Mouse (Mus musculus) neural tube, embryonic 14.5 days (tissue): ENCODE results near the gene Rere. TPM values are rescaled to one million over a fixed set of nuclear protein-coding genes. Genes with fewer than 3 reads are reported as not detected.
A peak's percentile ranks its signal among the peaks of the same experiment; 100 is the strongest.
"Not testable (repeated sequence)": the region's sequence is repeated elsewhere in the genome, so short reads cannot be mapped to it uniquely, and the experiment has no call there.

ENCODE experiments used
- ATAC-seq: fragments of 200-750 bp; cut with Nextera tagmentation; 2 replicates; pipeline ENCODE4 v1.8.0; 2017; ENCODE audit warnings: low read depth, mild to moderate bottlenecking, moderate TSS enrichment, moderate library complexity
- H3K27ac ChIP-seq: fragments of 300-500 bp; sonication (generic); 2 replicates; pipeline ENCODE4 v1.5.1; 2014; ENCODE audit warnings: low read depth, mild to moderate bottlenecking, control low read depth, low read length, moderate library complexity, mixed read lengths
- H3K27me3 ChIP-seq: fragments of 300-500 bp; sonication (generic); 2 replicates; pipeline ENCODE4 v1.6.1; 2014; ENCODE audit warnings: low read length; ENCODE audit not compliant: control insufficient read depth, insufficient read depth
- H3K36me3 ChIP-seq: fragments of 300-500 bp; sonication (generic); 2 replicates; pipeline ENCODE4 v1.6.1; 2014; ENCODE audit warnings: low read length, mixed read lengths; ENCODE audit not compliant: control insufficient read depth, insufficient read depth
- H3K4me1 ChIP-seq: fragments of 300-500 bp; sonication (generic); 2 replicates; pipeline ENCODE4 v1.6.1; 2014; ENCODE audit warnings: low read length; ENCODE audit not compliant: control insufficient read depth, insufficient read depth
- H3K4me2 ChIP-seq: fragments of 300-500 bp; sonication (generic); 2 replicates; pipeline ENCODE4 v1.6.1; 2014; ENCODE audit warnings: mild to moderate bottlenecking, low read depth, low read length, control low read depth
- H3K4me3 ChIP-seq: fragments of 300-500 bp; sonication (generic); 2 replicates; pipeline ENCODE4 v1.5.1; 2014; ENCODE audit warnings: low read depth, low read length, control low read depth, mixed read lengths
- H3K9ac ChIP-seq: fragments of 300-500 bp; sonication (generic); replicated peaks from 2 replicates; pipeline ENCODE4 v1.6.1; 2014; ENCODE audit warnings: low read depth, mild to moderate bottlenecking, control low read depth, low read length, mixed read lengths
- H3K9me3 ChIP-seq: fragments of 300-500 bp; sonication (generic); 2 replicates; pipeline ENCODE4 v1.6.1; 2016; ENCODE audit warnings: low read length; ENCODE audit not compliant: control insufficient read depth
- WGBS: fragments of 180-500 bp; shearing (Covaris S2); extraction: QIAGEN DNeasy Blood & Tissue Kit; methylation state at CpG from one replicate; pipeline ENCODE4 v1.1.7; 2014; 5-methylcytosine and 5-hydroxymethylcytosine counted together
- polyA plus RNA-seq: library from polyadenylated mRNA; unstranded; fragments of >200 nt; fragmentation: Nextera tagmentation; extraction: Ambion mirVana; gene quantifications from 2 replicates; pipeline ENCODE4 v1.2.1, GENCODE M21; 2014

The Rere gene
- polyA plus RNA-seq, 1 experiment from 2014 or later = 50.7 TPM

DNA sequence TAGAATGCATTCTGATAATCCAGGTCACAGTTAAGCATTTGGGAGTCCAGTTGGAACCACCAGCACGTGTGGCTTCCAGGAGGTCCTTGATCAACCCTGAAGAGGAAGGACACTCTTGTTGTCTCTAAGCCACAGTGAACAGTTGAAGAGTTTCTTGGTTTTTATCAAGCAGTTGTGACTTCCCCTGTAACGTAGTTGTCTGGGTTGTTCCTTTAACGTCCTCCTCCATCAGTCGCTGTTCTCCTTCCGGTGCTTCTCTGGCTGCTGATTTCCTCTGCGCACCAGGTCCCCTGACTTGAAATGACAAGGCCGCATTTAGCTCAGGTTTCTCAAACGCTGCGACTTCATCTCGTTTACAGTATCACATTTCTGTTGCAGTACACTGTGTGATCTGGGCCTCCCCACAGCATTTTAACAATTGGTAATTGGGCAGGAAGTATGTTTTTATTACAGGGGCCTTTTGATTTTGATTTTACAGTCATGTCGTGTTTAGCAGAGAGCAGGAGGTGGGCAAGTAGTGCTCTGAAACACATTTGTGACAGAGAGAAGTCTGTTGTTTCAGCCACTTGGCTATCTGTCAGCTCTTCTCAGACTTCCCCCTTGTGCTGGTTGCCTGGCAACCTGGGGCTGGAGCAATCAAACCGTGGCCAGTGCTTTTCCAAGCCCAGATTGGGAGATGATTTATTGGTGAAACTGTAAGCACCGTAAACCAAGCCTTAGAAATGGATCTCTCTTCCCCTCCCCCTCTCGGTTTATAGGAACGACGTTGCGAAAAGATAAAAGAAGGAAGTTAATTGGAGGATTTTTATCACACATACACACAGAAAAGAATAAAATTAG lies 275.2 kb downstream of the Rere start:
- Histone ChIP-seq H3K4me2 (peak overlapping the region; percentile 31), H3K9ac (no peak overlapping the region), H3K27ac (peak overlapping the region; percentile 86), H3K9me3 (no peaks in the 10 kb centered on the region), H3K4me1 (peaks cover 28% of the 10 kb centered on the region), H3K27me3 (no peaks in the 10 kb centered on the region), H3K4me3 (no peak overlapping the region), H3K36me3 (no peaks in the 10 kb centered on the region)
- ATAC-seq = peak; percentile 91
- 4% methylated on average over 17 of the region's 17 CpGs for WGBS

DNA sequence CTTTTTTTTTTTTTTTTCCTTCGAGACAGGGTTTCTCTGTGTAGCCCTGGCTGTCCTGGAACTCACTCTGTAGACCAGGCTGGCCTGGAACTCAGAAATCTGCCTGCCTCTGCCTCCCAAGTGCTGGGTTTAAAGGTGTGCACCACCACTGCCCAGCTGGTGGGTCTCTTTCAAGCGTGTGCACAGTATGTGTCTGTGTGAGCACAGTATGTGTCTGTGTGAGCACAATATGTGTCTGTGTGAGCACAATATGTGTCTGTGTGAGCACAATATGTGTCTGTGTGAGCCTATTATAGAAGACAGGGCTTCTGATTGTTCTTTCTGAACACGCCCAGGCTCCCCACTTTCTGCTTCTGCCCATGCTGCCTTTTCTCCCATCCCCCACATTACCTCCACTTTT lies 275.8 kb downstream of the Rere start:
- H3K4me1 ChIP-seq = peaks cover 28% of the 10 kb centered on the region
- ATAC-seq = peak; percentile 22; the same call in 1 of the 2 replicates
- not testable (repeated sequence) for H3K4me2 ChIP-seq

DNA sequence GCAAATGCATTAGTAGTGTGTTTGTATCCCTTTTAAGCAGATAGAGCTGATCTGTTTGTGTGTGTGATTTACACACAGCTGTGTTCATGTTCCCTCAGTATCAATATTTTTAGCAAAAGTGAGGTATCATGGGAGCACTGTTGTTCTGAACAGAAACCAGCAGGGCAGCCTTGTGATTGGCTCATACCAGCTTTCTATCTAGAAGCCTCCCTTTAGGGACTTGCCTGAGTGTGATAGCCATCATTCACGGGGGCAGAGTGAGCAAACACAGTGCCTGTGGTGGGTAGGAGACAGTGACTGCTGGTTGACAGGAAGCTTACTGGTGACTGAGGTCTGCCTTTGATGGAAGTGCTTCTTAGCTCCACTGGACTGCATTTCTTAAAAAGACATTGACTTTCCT lies 276.5 kb downstream of the Rere start:
- H3K4me1 ChIP-seq = peaks cover 32% of the 10 kb centered on the region
- H3K36me3 ChIP-seq = no peaks in the 10 kb centered on the region
- no peak overlapping the region for H3K4me3 ChIP-seq
- no peak overlapping the region for H3K9ac ChIP-seq
- no peak overlapping the region for H3K4me2 ChIP-seq
- ATAC-seq = no peak
- H3K27me3 ChIP-seq = no peaks in the 10 kb centered on the region
- no peaks in the 10 kb centered on the region for H3K9me3 ChIP-seq
- H3K27ac ChIP-seq = peak overlapping the region; percentile 86
- 23% methylated on average over 1 of the region's 1 CpGs for WGBS

More for the DNA sequence above, 275.8 kb downstream of the Rere start:
- H3K36me3 ChIP-seq, H3K9ac ChIP-seq, H3K27me3 ChIP-seq, H3K9me3 ChIP-seq, H3K4me3 ChIP-seq: not testable (repeated sequence)
- WGBS = 30% methylated on average over 3 of the region's 3 CpGs
- H3K27ac ChIP-seq = peak overlapping the region; percentile 86

DNA sequence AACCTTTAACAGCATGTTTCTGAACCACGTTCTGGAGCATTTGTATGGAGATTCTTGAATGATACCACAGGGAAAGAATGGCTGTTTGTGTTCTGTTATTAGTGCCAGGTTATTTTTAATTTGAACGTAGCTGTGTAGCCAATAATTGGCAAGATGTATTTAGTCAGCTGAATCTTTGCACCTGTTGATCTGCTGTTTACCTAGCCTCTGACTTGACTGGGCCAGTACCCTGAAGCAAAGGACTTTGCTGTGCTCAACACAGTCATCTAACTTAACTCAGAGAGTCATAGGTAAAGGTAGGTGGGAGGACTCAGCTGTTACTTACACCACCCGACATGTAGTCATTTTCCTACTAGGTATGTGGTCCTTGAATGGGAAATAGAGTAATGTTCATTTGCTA lies 278.1 kb downstream of the Rere start:
- H3K4me1 ChIP-seq = peaks cover 39% of the 10 kb centered on the region
- H3K9ac ChIP-seq = no peak overlapping the region
- no peak overlapping the region for H3K4me2 ChIP-seq
- H3K9me3 ChIP-seq = no peaks in the 10 kb centered on the region
- no peaks in the 10 kb centered on the region for H3K27me3 ChIP-seq
- H3K27ac ChIP-seq = no peak overlapping the region
- no peaks in the 10 kb centered on the region for H3K36me3 ChIP-seq
- no peak for ATAC-seq
- WGBS = 80% methylated on average over 3 of the region's 3 CpGs
- H3K4me3 ChIP-seq = no peak overlapping the region

DNA sequence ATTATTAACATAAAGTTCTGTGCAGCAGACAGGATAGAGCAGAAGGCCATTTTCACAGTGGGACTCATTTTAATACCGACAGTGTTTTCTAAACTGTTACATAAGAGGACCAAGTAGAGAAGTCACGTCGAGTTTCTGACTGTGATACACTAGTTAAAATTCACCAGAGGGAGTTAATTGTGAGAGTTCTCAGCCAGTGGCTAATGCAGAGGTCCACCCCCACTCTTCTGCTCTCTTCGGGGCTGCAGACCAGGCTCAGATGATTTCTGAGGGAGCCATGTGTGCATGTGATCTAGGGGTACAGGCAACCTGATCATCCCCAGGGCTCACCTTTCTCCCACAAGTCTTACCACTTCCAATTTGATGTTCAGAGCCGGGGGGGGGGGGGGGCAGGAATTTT lies 281.8 kb downstream of the Rere start:
- Histone ChIP-seq H3K9me3 (no peaks in the 10 kb centered on the region), H3K4me1 (peaks cover 18% of the 10 kb centered on the region; the same call in 1 of the 2 replicates), H3K9ac (no peak overlapping the region), H3K27ac (no peak overlapping the region), H3K36me3 (no peaks in the 10 kb centered on the region), H3K4me3 (no peak overlapping the region), H3K27me3 (no peaks in the 10 kb centered on the region), H3K4me2 (no peak overlapping the region)
- WGBS = 38% methylated on average over 5 of the region's 5 CpGs
- ATAC-seq = no peak

DNA sequence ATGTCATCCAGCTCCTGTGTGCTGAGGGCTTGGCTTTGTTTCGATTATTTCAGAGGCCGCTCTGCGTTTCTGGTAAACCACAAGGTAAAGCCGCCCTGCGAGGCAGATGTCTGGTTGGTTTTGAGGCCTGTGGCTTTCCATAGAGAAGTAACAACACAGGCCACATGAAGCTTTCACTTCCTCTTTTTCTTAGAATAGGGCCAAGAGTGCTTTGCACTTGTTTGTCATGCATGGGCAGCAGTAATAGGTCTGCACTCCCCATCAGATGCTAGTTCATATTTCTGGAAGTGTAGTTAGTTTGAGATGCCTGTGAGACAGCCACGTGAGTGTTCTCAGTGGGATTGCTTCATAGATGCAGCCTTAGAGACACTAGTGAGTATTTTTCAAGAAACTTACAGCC lies 284.7 kb downstream of the Rere start:
- Histone ChIP-seq H3K4me3 (no peak overlapping the region), H3K36me3 (no peaks in the 10 kb centered on the region), H3K27me3 (no peaks in the 10 kb centered on the region; the same call in 1 of the 2 replicates), H3K4me2 (no peak overlapping the region), H3K27ac (no peak overlapping the region), H3K9me3 (no peaks in the 10 kb centered on the region), H3K9ac (no peak overlapping the region), H3K4me1 (peaks cover 33% of the 10 kb centered on the region)
- WGBS = 86% methylated on average over 6 of the region's 6 CpGs
- ATAC-seq = no peak

DNA sequence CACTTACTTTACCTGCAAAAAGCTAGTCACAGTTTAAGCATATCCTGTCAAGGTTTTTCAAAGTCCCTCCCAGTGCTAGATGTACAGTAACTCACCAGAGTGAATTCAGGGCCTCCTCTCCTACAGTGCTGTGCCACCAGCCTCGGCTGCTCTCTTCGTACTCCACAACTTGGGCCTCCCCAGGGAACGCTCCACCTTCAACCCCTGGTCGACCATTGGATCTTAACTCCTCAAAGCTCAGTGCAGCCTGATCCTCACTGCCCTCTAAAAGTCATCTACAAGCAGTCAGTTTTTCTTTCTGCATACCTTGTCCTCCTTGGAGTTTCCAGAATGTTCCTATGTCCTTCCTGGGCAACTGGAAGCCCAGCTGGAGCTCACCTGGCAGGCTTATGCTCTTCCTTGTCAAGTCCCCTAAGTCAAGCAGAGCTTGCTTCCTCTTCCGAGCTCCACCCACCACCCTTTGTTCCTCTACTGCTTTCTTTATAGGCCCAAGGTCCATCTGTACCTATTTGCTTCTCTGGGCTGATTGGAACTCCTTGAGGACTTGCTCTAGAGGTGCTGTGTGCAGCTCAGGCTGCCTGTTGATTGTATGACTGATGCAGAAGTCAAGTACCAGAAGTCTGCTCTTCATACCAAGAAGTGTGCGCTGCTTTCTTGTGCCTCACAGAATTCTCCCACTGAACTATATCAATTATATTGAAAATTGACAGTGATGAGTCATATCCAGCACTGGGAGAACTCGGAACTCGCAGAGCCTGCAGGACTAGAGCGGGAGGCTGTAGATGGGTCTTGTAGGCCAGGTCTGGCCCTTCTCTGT lies 287.1 kb downstream of the Rere start:
- peaks cover 27% of the 10 kb centered on the region for H3K4me1 ChIP-seq
- H3K9ac ChIP-seq = peak overlapping the region; percentile 92
- 28% methylated on average over 9 of the region's 9 CpGs for WGBS
- H3K4me3 ChIP-seq = peak overlapping the region; percentile 85
- H3K27ac ChIP-seq = peak overlapping the region; percentile 95
- H3K27me3 ChIP-seq = no peaks in the 10 kb centered on the region; the same call in 1 of the 2 replicates
- no peaks in the 10 kb centered on the region for H3K36me3 ChIP-seq
- ATAC-seq = peak; percentile 10; the same call in 1 of the 2 replicates
- peak overlapping the region; percentile 83 for H3K4me2 ChIP-seq
- H3K9me3 ChIP-seq = no peaks in the 10 kb centered on the region

DNA sequence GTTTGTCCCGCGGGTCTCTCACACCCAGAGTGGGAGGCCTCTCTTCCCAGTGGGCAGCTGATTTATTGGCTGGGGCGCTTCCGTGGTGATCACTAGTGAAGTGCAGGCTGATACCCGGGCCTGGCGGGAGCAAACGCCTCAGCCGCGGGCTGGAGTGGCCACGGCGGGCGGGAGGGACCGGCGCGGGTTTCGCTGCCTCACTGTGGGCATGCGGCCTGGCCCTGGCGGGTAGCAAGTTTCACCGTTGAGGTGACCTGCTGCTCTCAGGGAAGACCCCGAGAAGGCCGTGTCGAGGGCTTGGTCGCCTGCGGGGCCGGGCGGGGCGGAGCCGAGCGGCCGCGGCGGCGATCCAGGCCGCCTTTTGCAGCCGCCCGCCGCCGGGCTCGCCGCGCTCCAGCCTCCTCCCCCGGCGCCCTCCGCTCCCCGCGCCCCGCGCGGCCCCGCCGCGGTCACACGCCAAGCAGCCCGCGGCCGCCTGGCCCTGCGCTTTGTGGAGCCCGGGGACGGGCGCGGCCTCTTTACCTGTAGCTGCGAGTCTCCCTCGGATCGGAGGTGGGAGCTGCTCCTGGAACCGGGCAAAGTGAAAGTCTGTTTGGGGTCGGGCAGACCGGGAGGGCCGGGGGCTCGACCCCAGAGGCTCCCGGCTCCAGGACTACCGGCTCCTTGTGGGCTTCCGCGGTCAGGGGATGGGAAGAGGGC lies 287.8 kb downstream of the Rere start:
- Histone ChIP-seq H3K36me3 (no peaks in the 10 kb centered on the region), H3K9me3 (no peaks in the 10 kb centered on the region), H3K4me2 (peak overlapping the region; percentile 83), H3K9ac (peak overlapping the region; percentile 92), H3K27ac (peak overlapping the region; percentile 95), H3K4me1 (peaks cover 22% of the 10 kb centered on the region), H3K4me3 (peak overlapping the region; percentile 85), H3K27me3 (no peaks in the 10 kb centered on the region; the same call in 1 of the 2 replicates)
- peak; percentile 92 for ATAC-seq
- under 1% methylated on average over 52 of the region's 73 CpGs for WGBS
